Mouse (Mus musculus) midbrain, postnatal 0 days (tissue): ENCODE results near the gene Mup6. TPM values are rescaled to one million over a fixed set of nuclear protein-coding genes. Genes with fewer than 3 reads are reported as not detected.

Source experiments
- ATAC-seq: fragments of 200-750 bp; cut with Nextera tagmentation; 2 replicates; pipeline ENCODE4 v1.8.0; 2017; ENCODE audit warnings: moderate number of reproducible peaks, mild to moderate bottlenecking, moderate TSS enrichment, moderate library complexity; ENCODE audit not compliant: low FRiP score
- DNase-seq: peaks from one replicate; pipeline ENCODE4 v3.0.0-alpha.2; 2015; ENCODE audit warnings: low spot score
- H3K27ac ChIP-seq: fragments of 300-500 bp; sonication (generic); 2 replicates; pipeline ENCODE4 v1.5.1; 2014; ENCODE audit warnings: low read depth, mild to moderate bottlenecking, low read length, mixed read lengths
- H3K27me3 ChIP-seq: fragments of 300-500 bp; sonication (generic); 2 replicates; pipeline ENCODE4 v1.6.1; 2014; ENCODE audit warnings: low read length, control low read depth, mixed read lengths; ENCODE audit not compliant: insufficient read depth
- H3K36me3 ChIP-seq: fragments of 300-500 bp; sonication (generic); 2 replicates; pipeline ENCODE4 v1.6.1; 2014; ENCODE audit warnings: low read length, control low read depth, mixed read lengths; ENCODE audit not compliant: insufficient read depth
- H3K4me1 ChIP-seq: fragments of 300-500 bp; sonication (generic); 2 replicates; pipeline ENCODE4 v1.6.1; 2014; ENCODE audit warnings: mild to moderate bottlenecking, control low read depth, antibody characterized with exemption, low read length, mixed read lengths; ENCODE audit not compliant: insufficient read depth
- H3K4me2 ChIP-seq: fragments of 300-500 bp; sonication (generic); 2 replicates; pipeline ENCODE4 v1.6.1; 2014; ENCODE audit warnings: low read depth, mild to moderate bottlenecking, low read length, mixed read lengths; ENCODE audit not compliant: poor library complexity, severe bottlenecking
- H3K4me3 ChIP-seq: fragments of 300-500 bp; sonication (generic); 2 replicates; pipeline ENCODE4 v1.5.1; 2014; ENCODE audit warnings: low read depth, mild to moderate bottlenecking, low read length, moderate library complexity
- H3K9ac ChIP-seq: fragments of 300-500 bp; sonication (generic); replicated peaks from 2 replicates; pipeline ENCODE4 v1.6.1; 2014; ENCODE audit warnings: mild to moderate bottlenecking, low read length, moderate library complexity, mixed read lengths; ENCODE audit not compliant: poor library complexity, severe bottlenecking
- H3K9me3 ChIP-seq: fragments of 300-500 bp; sonication (generic); 2 replicates; pipeline ENCODE4 v1.6.1; 2016; ENCODE audit warnings: low read length, control low read depth
- CTCF ChIP-seq: IDR thresholded peaks from 2 replicates; pipeline ENCODE4 v1.5.1; 2016; ENCODE audit warnings: antibody characterized with exemption, mild to moderate bottlenecking
- WGBS: fragments of 180-500 bp; shearing (Covaris S2); extraction: QIAGEN DNeasy Blood & Tissue Kit; methylation state at CpG from one replicate; pipeline ENCODE4 v1.1.7; 2014; 5-methylcytosine and 5-hydroxymethylcytosine counted together
- polyA plus RNA-seq: library from polyadenylated mRNA; unstranded; fragments of >200 nt; fragmentation: Nextera tagmentation; extraction: Ambion mirVana; gene quantifications from 2 replicates; pipeline ENCODE4 v1.2.1, GENCODE M21; 2015
- total RNA-seq: library from RNA; depleted of rRNA; stranded (reverse); fragments of >200 nt; gene quantifications from 2 replicates; pipeline ENCODE4 v1.2.3, GENCODE M21; 2014; rRNA removed

Mup6 gene
- total RNA-seq (not detected in 2 replicates), polyA plus RNA-seq (0.35 TPM in 1 of 2 replicates, not detected in the other)

DNA sequence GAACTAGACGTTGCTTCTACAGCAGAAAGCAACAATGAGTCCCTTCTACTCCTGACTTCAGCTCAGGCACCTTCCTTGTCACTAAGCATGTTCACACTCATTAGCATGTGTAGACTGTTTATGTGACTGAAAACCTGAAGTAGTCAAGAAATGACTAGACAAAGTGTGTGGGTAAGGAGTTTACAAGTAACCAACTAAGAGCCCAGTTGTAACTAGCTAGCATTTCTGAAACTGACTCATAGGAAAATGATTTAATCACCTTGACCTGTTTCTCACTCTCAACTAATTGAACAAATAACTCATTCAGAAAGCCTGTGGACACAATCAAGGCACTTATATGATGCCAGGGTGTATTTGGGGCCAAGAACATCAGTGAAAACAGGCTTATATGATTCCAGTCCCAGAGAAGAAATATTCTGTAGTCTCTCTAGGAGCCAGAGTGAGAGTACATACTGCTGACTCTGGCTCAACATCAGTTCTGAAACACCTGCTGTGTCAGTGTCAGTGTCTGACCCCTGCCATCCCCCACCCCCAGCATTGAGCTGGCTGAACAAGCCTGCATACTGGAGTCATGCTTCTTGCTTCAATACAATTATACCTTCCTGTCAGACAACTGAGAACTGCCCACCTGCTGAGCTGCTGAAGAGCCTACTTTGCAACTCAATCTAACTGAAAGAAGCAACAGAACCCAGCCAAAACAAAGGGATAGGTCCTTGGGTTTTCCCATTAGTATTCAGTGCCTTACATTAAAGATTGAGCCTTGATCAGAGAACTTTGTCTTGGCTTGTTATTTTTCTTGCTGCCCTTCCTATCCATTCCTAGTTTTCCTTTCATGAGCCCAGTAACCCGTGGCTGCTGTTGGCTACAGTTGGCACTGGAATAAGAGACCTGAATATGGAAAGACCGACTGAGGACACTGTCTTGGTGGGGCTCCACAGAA, at the start of gene Mup6:
Gene Mup6 (plus strand): TSS at position 890 of the 940 bp plus-strand sequence.
- H3K27me3 ChIP-seq = no peaks in the 10 kb centered on the region
- no peak for DNase-seq
- H3K4me1 ChIP-seq = no peaks in the 10 kb centered on the region
- 21% methylated on average over 3 of the region's 3 CpGs for WGBS
- H3K9ac ChIP-seq = no peak within 1 kb of the TSS
- H3K36me3 ChIP-seq = no peaks in the 10 kb centered on the region
- H3K4me2 ChIP-seq = no peak within 1 kb of the TSS
- no peak within 1 kb of the TSS for H3K27ac ChIP-seq
- no peak for ATAC-seq
- TF ChIP-seq CTCF = no peak
- no peak within 1 kb of the TSS for H3K4me3 ChIP-seq
- no peaks in the 10 kb centered on the region for H3K9me3 ChIP-seq

DNA sequence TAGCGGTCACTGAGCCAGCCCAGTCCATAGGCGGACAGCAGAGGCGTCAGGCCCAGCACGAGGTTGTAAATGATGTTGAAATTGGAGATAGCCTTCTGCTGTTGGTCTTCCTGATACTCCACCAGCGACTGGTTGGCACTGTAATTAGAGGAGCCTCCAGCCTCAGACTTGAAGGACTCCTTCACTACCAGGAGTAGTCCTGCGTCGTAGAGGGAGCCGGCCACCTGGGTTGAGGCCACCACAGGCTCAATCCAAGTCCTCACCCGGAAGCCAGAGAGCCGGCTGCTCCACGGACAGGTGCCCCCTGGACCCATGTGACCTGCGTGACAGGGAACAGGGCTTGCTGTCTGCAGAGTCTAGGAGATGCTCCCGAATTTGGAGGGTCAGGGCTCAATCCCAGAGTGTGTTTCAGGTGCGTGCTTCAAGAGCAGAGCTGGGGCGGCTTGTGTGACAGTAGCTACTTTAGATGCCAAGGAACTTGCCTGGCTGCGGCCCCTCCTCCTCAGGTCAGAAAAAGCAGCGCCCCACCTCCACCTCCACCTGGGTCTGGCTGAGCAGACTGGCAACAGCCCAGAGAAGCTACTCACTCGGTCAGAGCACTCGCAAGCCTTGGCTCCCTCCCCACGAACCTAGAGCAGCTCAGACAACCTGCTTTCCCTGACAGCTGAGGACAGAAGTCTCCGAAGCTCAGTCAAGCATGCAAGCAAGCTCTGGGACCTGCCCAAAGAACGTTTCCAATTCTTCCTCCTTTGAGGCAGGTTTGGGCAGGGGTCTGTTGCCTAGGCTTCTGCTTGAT, 49.3 kb upstream of the Mup6 start, which contains the start of gene Slc46a2:
Gene Slc46a2 (minus strand): TSS at position 449 of the 796 bp plus-strand sequence.
- Histone ChIP-seq H3K27me3 (no peaks in the 10 kb centered on the region), H3K4me3 (no peak within 1 kb of the TSS), H3K36me3 (no peaks in the 10 kb centered on the region), H3K4me1 (no peaks in the 10 kb centered on the region), H3K27ac (no peak within 1 kb of the TSS), H3K4me2 (no peak within 1 kb of the TSS), H3K9me3 (no peaks in the 10 kb centered on the region), H3K9ac (no peak within 1 kb of the TSS)
- DNase-seq (no peak), ATAC-seq (no peak)
- no peak for TF ChIP-seq CTCF
- 18% methylated on average over 22 of the region's 22 CpGs for WGBS

DNA sequence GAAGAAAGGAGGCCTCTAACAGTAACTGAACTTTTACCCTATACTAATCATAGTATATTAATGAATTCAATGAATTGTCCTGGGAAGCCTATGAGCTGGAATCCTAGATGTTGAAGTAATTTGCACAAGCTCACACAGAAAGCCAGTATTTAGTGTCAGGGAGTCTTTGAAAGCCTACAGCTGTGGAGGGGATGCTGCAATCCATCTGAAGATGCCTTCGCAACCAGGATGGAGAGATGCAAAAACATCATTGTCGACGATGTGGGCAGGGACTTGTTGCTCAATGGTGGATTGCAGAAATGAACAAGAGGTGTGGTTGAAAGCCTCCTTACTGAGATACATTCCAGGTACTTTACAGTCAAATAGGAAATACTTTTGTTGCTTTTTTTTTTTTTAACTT, 46.1 kb upstream of the Mup6 start:
- no peaks in the 10 kb centered on the region for H3K4me1 ChIP-seq
- H3K27me3 ChIP-seq = no peaks in the 10 kb centered on the region
- no peaks in the 10 kb centered on the region for H3K36me3 ChIP-seq
- H3K4me2 ChIP-seq = no peak overlapping the region
- TF ChIP-seq CTCF = no peak
- 92% methylated on average over 3 of the region's 3 CpGs for WGBS
- no peak overlapping the region for H3K9ac ChIP-seq
- no peak for DNase-seq
- no peaks in the 10 kb centered on the region for H3K9me3 ChIP-seq
- ATAC-seq = no peak
- H3K4me3 ChIP-seq = no peak overlapping the region
- H3K27ac ChIP-seq = no peak overlapping the region

DNA sequence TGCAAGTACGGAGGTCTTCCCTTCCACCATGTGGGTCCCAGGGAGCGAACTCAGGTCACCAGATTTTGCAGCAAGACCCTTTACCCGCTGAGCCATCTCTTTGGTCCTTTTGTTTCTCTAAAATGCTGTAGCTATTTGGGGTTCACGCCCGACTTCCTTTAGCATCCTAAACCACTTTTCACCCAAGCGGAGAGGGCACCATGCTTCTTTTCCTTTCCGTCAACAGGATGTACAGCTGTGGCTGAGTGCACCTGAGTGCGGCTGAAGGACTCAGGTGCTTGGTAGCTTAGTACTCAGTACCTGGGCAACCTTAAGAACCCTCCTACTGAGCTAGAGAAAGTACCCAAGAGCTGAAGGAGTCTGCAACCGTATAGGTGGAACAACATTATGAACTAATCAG, 39.0 kb upstream of the Mup6 start:
- H3K9ac ChIP-seq = no peak overlapping the region
- no peaks in the 10 kb centered on the region for H3K36me3 ChIP-seq
- H3K4me2 ChIP-seq = no peak overlapping the region
- DNase-seq = no peak
- no peak overlapping the region for H3K27ac ChIP-seq
- no peaks in the 10 kb centered on the region for H3K9me3 ChIP-seq
- ATAC-seq = no peak
- H3K27me3 ChIP-seq = no peaks in the 10 kb centered on the region
- no peak for TF ChIP-seq CTCF
- H3K4me1 ChIP-seq = no peaks in the 10 kb centered on the region
- H3K4me3 ChIP-seq = no peak overlapping the region
- 81% methylated on average over 9 of the region's 9 CpGs for WGBS

DNA sequence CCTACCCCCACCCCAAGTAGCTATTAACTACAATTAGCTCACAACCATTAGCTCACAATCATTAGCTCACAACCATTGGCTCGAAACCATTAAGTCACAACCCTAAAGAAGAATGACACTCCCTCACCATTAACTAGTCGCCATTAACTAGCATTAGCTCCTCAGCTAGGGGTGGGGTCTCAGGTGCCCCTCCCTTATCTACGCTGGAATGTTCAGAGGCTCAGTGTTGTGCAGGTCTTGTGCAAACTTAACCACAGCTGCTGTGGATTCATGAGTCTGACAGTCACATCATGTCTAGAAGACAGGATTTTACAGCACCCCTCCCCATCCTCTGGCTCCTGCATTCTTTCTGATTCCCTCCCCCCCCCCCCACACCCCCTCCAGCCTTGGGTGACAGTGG, 36.4 kb upstream of the Mup6 start:
- DNase-seq (no peak), ATAC-seq (no peak)
- no peak overlapping the region for H3K9ac ChIP-seq
- no peaks in the 10 kb centered on the region for H3K27me3 ChIP-seq
- H3K4me3 ChIP-seq = no peak overlapping the region
- H3K36me3 ChIP-seq = no peaks in the 10 kb centered on the region
- H3K27ac ChIP-seq = no peak overlapping the region
- H3K4me2 ChIP-seq = no peak overlapping the region
- WGBS = 94% methylated on average over 3 of the region's 3 CpGs
- H3K9me3 ChIP-seq = no peaks in the 10 kb centered on the region
- no peak for TF ChIP-seq CTCF
- H3K4me1 ChIP-seq = no peaks in the 10 kb centered on the region
